Mouse (Mus musculus) myocyte (in vitro differentiated cells): ENCODE results near the gene Cgref1.

Source experiments
- CEBPB ChIP-seq: IDR thresholded peaks from 2 replicates; pipeline ENCODE4 v1.6.1; 2011; ENCODE audit warnings: mild to moderate bottlenecking, moderate library complexity; ENCODE audit not compliant: poor library complexity, insufficient read depth, severe bottlenecking
- E2F4 ChIP-seq: IDR thresholded peaks from one replicate; pipeline ENCODE4 v1.6.1; 2011; ENCODE audit warnings: mild to moderate bottlenecking, control low read depth, moderate library complexity; ENCODE audit not compliant: insufficient read depth
- MAX ChIP-seq: IDR thresholded peaks from one replicate; pipeline ENCODE4 v1.6.1; 2011; ENCODE audit warnings: low read depth, mild to moderate bottlenecking, control low read depth
- MYOD1 ChIP-seq, 3 experiments: IDR thresholded peaks; one replicate each; pipeline ENCODE4 v1.6.1; 2011; ENCODE audit warnings: control low read depth in 2 of 3, low read depth in 2 of 3, mild to moderate bottlenecking in 2 of 3, moderate library complexity in 1 of 3; ENCODE audit not compliant: insufficient read length in 2 of 3, control insufficient read depth in 1 of 3
- MYOG ChIP-seq, 3 experiments: IDR thresholded peaks; one replicate each; pipeline ENCODE4 v1.6.1; 2011; ENCODE audit warnings: control low read depth in 2 of 3, low read depth in 2 of 3, mild to moderate bottlenecking in 2 of 3; ENCODE audit not compliant: insufficient read length in 2 of 3, control insufficient read depth in 1 of 3, insufficient read depth in 1 of 3
- POLR2A ChIP-seq: IDR thresholded peaks from one replicate; pipeline ENCODE4 v1.6.1; 2011; ENCODE audit warnings: low read depth, mild to moderate bottlenecking, control low read depth, moderate library complexity; ENCODE audit not compliant: insufficient read length
- POLR2AphosphoS2 ChIP-seq: IDR thresholded peaks from one replicate; pipeline ENCODE4 v1.6.1; 2011; ENCODE audit warnings: low read depth, control low read depth; ENCODE audit not compliant: insufficient read length
- REST ChIP-seq: IDR thresholded peaks from one replicate; pipeline ENCODE4 v1.6.1; 2011; ENCODE audit warnings: mild to moderate bottlenecking, control low read depth, moderate library complexity; ENCODE audit not compliant: insufficient read depth, insufficient read length
- USF1 ChIP-seq: IDR thresholded peaks from one replicate; pipeline ENCODE4 v1.6.1; 2011; ENCODE audit warnings: low read depth, mild to moderate bottlenecking, control low read depth, moderate library complexity

DNA sequence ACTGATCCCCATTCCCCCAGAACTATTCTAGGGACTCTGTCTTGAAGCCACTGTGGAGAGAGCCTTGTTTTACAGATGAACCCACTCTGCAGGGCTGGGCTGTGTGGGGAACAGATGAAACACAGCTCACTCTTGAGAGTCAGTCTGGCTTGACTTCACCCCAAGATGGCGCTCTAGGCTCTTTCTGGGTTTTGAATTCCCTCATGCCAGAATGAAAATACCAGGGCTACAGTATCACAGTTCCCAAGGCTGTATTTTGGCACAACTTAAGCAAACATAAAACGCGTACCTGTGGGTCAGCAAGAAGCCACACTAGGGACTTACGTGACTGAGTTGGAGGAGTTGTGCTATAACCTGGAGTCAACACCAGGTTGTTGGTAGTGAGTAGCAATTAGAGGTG is 15.3 kb downstream of the Cgref1 start:
- TF ChIP-seq POLR2A (no peak), E2F4 (no peak), CEBPB (no peak), MAX (no peak), USF1 (no peak), MYOD1 (IDR thresholded peaks at IDR 0.05; ENCODE audit: control insufficient read depth in 1 of 3, insufficient read length in 2 of 3, low read depth in 2 of 3) (no peak), POLR2AphosphoS2 (no peak), REST (no peak), MYOG (IDR thresholded peaks at IDR 0.05; ENCODE audit: control insufficient read depth in 1 of 3, insufficient read depth in 1 of 3, insufficient read length in 2 of 3, low read depth in 2 of 3) (no peak)
